Mouse (Mus musculus) intestine, embryonic 14.5 days (tissue): ENCODE measurements around the gene Rab7b. TPM values are rescaled to one million over a fixed set of nuclear protein-coding genes. Genes with fewer than 3 reads are reported as not detected.

Source experiments
- ATAC-seq: fragments of 200-750 bp; cut with Nextera tagmentation; replicated peaks from 2 replicates; pipeline ENCODE4 v1.8.0; 2017; ENCODE audit warnings: low read depth, moderate number of reproducible peaks, moderate TSS enrichment, moderate library complexity; ENCODE audit not compliant: low FRiP score, low TSS enrichment
- DNase-seq: peaks from one replicate; pipeline ENCODE4 v3.0.0-alpha.2; 2018; ENCODE audit warnings: low spot score
- H3K27ac ChIP-seq: fragments of 300-500 bp; sonication (generic); 2 replicates; pipeline ENCODE4 v1.5.1; 2014; ENCODE audit warnings: low read depth, mild to moderate bottlenecking, control low read depth
- H3K27me3 ChIP-seq: fragments of 300-500 bp; sonication (generic); replicated peaks from 2 replicates; pipeline ENCODE4 v1.6.1; 2014; ENCODE audit warnings: low read length, control low read depth; ENCODE audit not compliant: control insufficient read depth, insufficient read depth
- H3K36me3 ChIP-seq: fragments of 300-500 bp; sonication (generic); 2 replicates; pipeline ENCODE4 v1.6.1; 2014; ENCODE audit warnings: low read length, control low read depth; ENCODE audit not compliant: control insufficient read depth, insufficient read depth
- H3K4me1 ChIP-seq: fragments of 300-500 bp; sonication (generic); replicated peaks from 2 replicates; pipeline ENCODE4 v1.6.1; 2014; ENCODE audit warnings: low read length, control low read depth, mixed read lengths; ENCODE audit not compliant: control insufficient read depth, insufficient read depth
- H3K4me2 ChIP-seq: fragments of 300-500 bp; sonication (generic); 2 replicates; pipeline ENCODE4 v1.6.1; 2014; ENCODE audit warnings: low read length
- H3K4me3 ChIP-seq: fragments of 300-500 bp; sonication (generic); 2 replicates; pipeline ENCODE4 v1.5.1; 2014; ENCODE audit warnings: low read depth, low read length, control low read depth, mixed read lengths
- H3K9ac ChIP-seq: fragments of 300-500 bp; sonication (generic); 2 replicates; pipeline ENCODE4 v1.6.1; 2014; ENCODE audit warnings: mild to moderate bottlenecking, low read length
- H3K9me3 ChIP-seq: fragments of 300-500 bp; sonication (generic); 2 replicates; pipeline ENCODE4 v1.6.1; 2016; ENCODE audit warnings: low read length, control low read depth; ENCODE audit not compliant: control insufficient read depth
- WGBS: fragments of 180-500 bp; shearing (Covaris S2); extraction: QIAGEN DNeasy Blood & Tissue Kit; methylation state at CpG from one replicate; pipeline ENCODE4 v1.1.7; 2014; 5-methylcytosine and 5-hydroxymethylcytosine counted together
- polyA plus RNA-seq: library from polyadenylated mRNA; unstranded; fragments of >200 nt; fragmentation: Nextera tagmentation; extraction: Ambion mirVana; gene quantifications from 2 replicates; pipeline ENCODE4 v1.2.1, GENCODE M21; 2014

Gene Rab7b
- polyA plus RNA-seq, 1 experiment from 2014 or later, result 4.3 TPM

DNA sequence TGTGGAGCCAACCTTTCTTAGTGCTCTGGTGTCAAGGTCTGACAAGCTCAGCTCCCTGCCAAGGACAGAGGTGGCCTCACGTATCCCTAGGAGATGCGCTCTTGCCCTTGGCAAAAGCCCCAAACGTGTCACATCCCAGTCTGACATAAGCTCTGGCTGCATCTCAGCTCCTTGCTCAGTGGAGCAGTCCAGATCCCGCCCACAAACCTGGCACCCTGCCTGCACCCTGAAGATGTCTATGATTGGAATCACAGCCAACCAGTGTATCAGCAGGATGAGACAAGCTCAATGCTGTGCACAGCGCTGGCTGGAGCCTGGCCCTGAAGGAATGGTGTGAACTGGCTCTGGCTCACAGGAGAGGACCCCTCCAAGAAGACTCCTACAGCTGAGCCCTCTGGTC, 48.8 kb downstream of the Rab7b start:
- WGBS, result 77% methylated on average over 5 of the region's 5 CpGs
- DNase-seq (no peak), ATAC-seq (no peak)
- H3K27ac ChIP-seq, result no peak overlapping the region
- no peak overlapping the region for H3K4me3 ChIP-seq
- H3K4me1 ChIP-seq, result no peaks in the 10 kb centered on the region
- H3K4me2 ChIP-seq, result no peak overlapping the region
- H3K27me3 ChIP-seq, result no peaks in the 10 kb centered on the region
- H3K9me3 ChIP-seq, result no peaks in the 10 kb centered on the region
- H3K9ac ChIP-seq, result no peak overlapping the region
- H3K36me3 ChIP-seq, result no peaks in the 10 kb centered on the region

GRCm38 (mm10) chr1:131738760-131739159, 50.3 kb downstream of the Rab7b start:
- H3K27me3 ChIP-seq, result no peaks in the 10 kb centered on the region
- H3K9me3 ChIP-seq, result no peaks in the 10 kb centered on the region
- no peak overlapping the region for H3K4me2 ChIP-seq
- no peak for DNase-seq
- H3K4me3 ChIP-seq, result no peak overlapping the region
- no peak for ATAC-seq
- H3K27ac ChIP-seq, result no peak overlapping the region
- H3K36me3 ChIP-seq, result no peaks in the 10 kb centered on the region
- H3K4me1 ChIP-seq, result no peaks in the 10 kb centered on the region
- H3K9ac ChIP-seq, result no peak overlapping the region
- WGBS, result 80% methylated on average over 1 of the region's 1 CpGs

- H3K9ac ChIP-seq, result no peak overlapping the region
- H3K4me2 ChIP-seq, result no peak overlapping the region
- H3K36me3 ChIP-seq, result no peaks in the 10 kb centered on the region
- H3K9me3 ChIP-seq, result no peaks in the 10 kb centered on the region
- H3K4me1 ChIP-seq, result no peaks in the 10 kb centered on the region
- no peak overlapping the region for H3K27ac ChIP-seq
- H3K4me3 ChIP-seq, result no peak overlapping the region
- no peaks in the 10 kb centered on the region for H3K27me3 ChIP-seq
- 87% methylated on average over 9 of the region's 9 CpGs for WGBS
- ATAC-seq, result no peak
- no peak for DNase-seq
Observed at GRCm38 (mm10) chr1:131739481-131740160, 51.1 kb downstream of the Rab7b start.

GRCm38 (mm10) chr1:131743868-131744464, 55.5 kb downstream of the Rab7b start, which contains the start of gene Slc26a9:
Gene Slc26a9, plus strand, starts transcription at chr1:131744022.
- Histone ChIP-seq H3K4me3 (no peak within 1 kb of the TSS), H3K4me2 (0 out of 2 replicates have a peak within 1 kb of the TSS, but pooled peaks have one; percentile 11), H3K9ac (no peak within 1 kb of the TSS), H3K9me3 (no peaks in the 10 kb centered on the region), H3K36me3 (no peaks in the 10 kb centered on the region), H3K27me3 (no peaks in the 10 kb centered on the region), H3K4me1 (peaks cover 3% of the 10 kb centered on the region; the same call in 1 of the 2 replicates), H3K27ac (no peak within 1 kb of the TSS; the same call in 1 of the 2 replicates)
- peak; percentile 71 for ATAC-seq
- 48% methylated on average over 10 of the region's 10 CpGs for WGBS
- DNase-seq, result no peak

GRCm38 (mm10) chr1:131745391-131745790, 56.9 kb downstream of the Rab7b start:
- 59% methylated on average over 5 of the region's 5 CpGs for WGBS
- Histone ChIP-seq H3K9me3 (no peaks in the 10 kb centered on the region), H3K27me3 (no peaks in the 10 kb centered on the region), H3K9ac (no peak overlapping the region), H3K4me1 (peaks cover 3% of the 10 kb centered on the region; the same call in 1 of the 2 replicates), H3K4me3 (no peak overlapping the region), H3K36me3 (no peaks in the 10 kb centered on the region), H3K27ac (no peak overlapping the region), H3K4me2 (no peak overlapping the region)
- DNase-seq (no peak), ATAC-seq (no peak)

- Histone ChIP-seq H3K4me3 (no peak overlapping the region), H3K4me2 (no peak overlapping the region), H3K9ac (no peak overlapping the region), H3K27me3 (no peaks in the 10 kb centered on the region), H3K9me3 (no peaks in the 10 kb centered on the region), H3K4me1 (peaks cover 3% of the 10 kb centered on the region; the same call in 1 of the 2 replicates), H3K36me3 (no peaks in the 10 kb centered on the region), H3K27ac (no peak overlapping the region)
- DNase-seq (no peak), ATAC-seq (no peak)
- 44% methylated on average over 2 of the region's 2 CpGs for WGBS
Observed at GRCm38 (mm10) chr1:131747761-131748160, 59.3 kb downstream of the Rab7b start.

DNA sequence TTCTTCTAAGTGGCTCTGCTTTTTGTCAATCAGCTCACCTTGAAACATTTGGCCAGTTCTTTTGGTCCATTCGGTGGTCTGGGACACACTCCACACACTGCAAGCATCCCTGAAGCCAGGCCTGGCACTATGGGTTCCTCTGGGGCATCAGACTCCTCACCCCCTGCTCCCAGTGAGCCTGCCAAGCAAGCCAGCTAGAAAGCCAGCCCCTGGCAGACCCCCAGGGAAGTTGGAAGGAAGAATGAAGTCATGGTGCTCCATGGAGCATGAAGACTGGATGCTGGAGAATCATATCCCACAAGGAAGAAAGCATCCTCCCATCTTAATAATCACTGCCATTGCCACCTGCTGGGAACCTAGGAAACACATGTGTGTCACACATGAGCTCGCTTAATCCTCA, 60.1 kb downstream of the Rab7b start:
- Histone ChIP-seq H3K4me1 (peaks cover 3% of the 10 kb centered on the region; the same call in 1 of the 2 replicates), H3K9me3 (no peaks in the 10 kb centered on the region), H3K4me3 (no peak overlapping the region), H3K9ac (no peak overlapping the region), H3K27me3 (no peaks in the 10 kb centered on the region), H3K4me2 (no peak overlapping the region), H3K27ac (no peak overlapping the region), H3K36me3 (no peaks in the 10 kb centered on the region)
- WGBS, result 76% methylated on average over 2 of the region's 2 CpGs
- DNase-seq (no peak), ATAC-seq (no peak)

GRCm38 (mm10) chr1:131749706-131750545, 61.4 kb downstream of the Rab7b start:
- Histone ChIP-seq H3K27ac (no peak overlapping the region), H3K9me3 (no peaks in the 10 kb centered on the region), H3K9ac (no peak overlapping the region), H3K27me3 (no peaks in the 10 kb centered on the region), H3K36me3 (no peaks in the 10 kb centered on the region), H3K4me1 (peaks cover 1% of the 10 kb centered on the region; the same call in 1 of the 2 replicates), H3K4me2 (no peak overlapping the region), H3K4me3 (no peak overlapping the region)
- WGBS, result 71% methylated on average over 15 of the region's 15 CpGs
- ATAC-seq, result no peak
- DNase-seq, result no peak
